10 mouse cellular contexts compared by ENCODE assay signal in genomic region chr11:80067558-80067957, GRCm38 (mm10). TPM values are rescaled to one million over a fixed set of nuclear protein-coding genes. Genes with fewer than 3 reads are reported as not detected.
DNase-seq lines count a peak whose midpoint lies in the region; ATAC-seq and TF ChIP-seq lines count a peak whose summit lies in the region.
"Had no signal": no experiment of that assay in that cellular context is flagged by ENCODE, and none has a peak within 500 bp of the region (broad histone marks: within the 10 kb centered on the region; RNA-seq: fewer than 3 reads in every experiment).

No protein-coding gene starts in this region.

- peaks cover 13% of the 10 kb centered on the region for H3K36me3 ChIP-seq in lung, embryonic 14.5 days (ENCODE audit: insufficient read depth)
- peaks cover 13% of the 10 kb centered on the region; the same call in 1 of the 2 replicates for H3K36me3 ChIP-seq in macrophage (ENCODE audit: inconsistent target)

- H3K9me3 ChIP-seq in lung, embryonic 14.5 days (ENCODE audit: low read depth, low read length): no peaks in the 10 kb centered on the region
- H3K9me3 ChIP-seq: hindbrain, embryonic 15.5 days had no signal

- H3K9ac ChIP-seq in lung, embryonic 14.5 days: no peak overlapping the region
- H3K9ac ChIP-seq: hindbrain, embryonic 15.5 days had no signal

- ATAC-seq in lung, embryonic 14.5 days (ENCODE audit: insufficient read depth): no peak
- peak; percentile 61 for ATAC-seq in activated CD4-positive, CD25-positive, alpha-beta regulatory T cell, adult 4 months
- ATAC-seq: forebrain, embryonic 16.5 days had no signal

- H3K27me3 ChIP-seq in lung, embryonic 14.5 days (ENCODE audit: insufficient read depth, low read length): no peaks in the 10 kb centered on the region
- H3K27me3 ChIP-seq: hindbrain, embryonic 15.5 days had no signal

- TF ChIP-seq CTCF in lung, embryonic 14.5 days (IDR thresholded peaks at IDR 0.05; ENCODE audit: low read depth): no peak
- TF ChIP-seq CTCF in lung, adult 2 months (IDR thresholded peaks at IDR 0.05; ENCODE audit: insufficient read depth, low read length): no peak

- no peak for TF ChIP-seq POLR2A in lung, adult 2 months (IDR thresholded peaks at IDR 0.05; ENCODE audit: borderline replicate concordance, extremely low read depth, low read depth, low read length)

- H3K4me2 ChIP-seq in lung, embryonic 14.5 days: no peak overlapping the region
- H3K4me2 ChIP-seq: hindbrain, embryonic 15.5 days had no signal

- no peaks in the 10 kb centered on the region for H3K4me1 ChIP-seq in lung, embryonic 14.5 days (ENCODE audit: insufficient read depth)
- H3K4me1 ChIP-seq in lung, adult 2 months (ENCODE audit: control insufficient read depth, insufficient read depth, low read length): peaks cover 4% of the 10 kb centered on the region
- H3K4me1 ChIP-seq: hindbrain, embryonic 15.5 days had no signal

- H3K27ac ChIP-seq in lung, embryonic 14.5 days (ENCODE audit: low read depth): no peak overlapping the region
- H3K27ac ChIP-seq in macrophage: peak overlapping the region; percentile 41
- H3K27ac ChIP-seq: hindbrain, embryonic 15.5 days had no signal

- peak; percentile 17 for DNase-seq in lung, embryonic 14.5 days
- no peak for DNase-seq in lung, adult 2 months
- DNase-seq in thymus, postnatal 25 days: peak; percentile 51
- no peak for DNase-seq in c-Kit-positive CD71-positive TER-119-positive erythroid progenitor cells, embryonic 14.5 days (ENCODE audit: low spot score)
- DNase-seq in urinary bladder, adult 2 months (ENCODE audit: low spot score): no peak
- DNase-seq: cerebellum, adult 11 months had no signal

- H3K79me2 ChIP-seq in macrophage (ENCODE audit: inconsistent target): peaks cover 95% of the 10 kb centered on the region

- H3K4me3 ChIP-seq in lung, embryonic 14.5 days (ENCODE audit: low read depth, low read length): no peak overlapping the region
- no peak overlapping the region for H3K4me3 ChIP-seq in lung, adult 2 months (replicated peaks; ENCODE audit: extremely low read depth, low read depth, low read length)
- no peak overlapping the region for H3K4me3 ChIP-seq in macrophage (ENCODE audit: inconsistent target)
- H3K4me3 ChIP-seq: hindbrain, embryonic 15.5 days had no signal

- WGBS in lung, embryonic 14.5 days: 76% methylated on average over 5 of the region's 5 CpGs
- WGBS in lung, adult 2 months: 52% methylated on average over 5 of the region's 5 CpGs
- WGBS in macrophage (ENCODE audit: missing documents): 0% methylated on average over 5 of the region's 5 CpGs

RNA-seq across cellular contexts. Expression of gene Crlf3, which starts 13.2 kb away (rescaled TPM):
- polyA plus RNA-seq in lung, embryonic 14.5 days (2014; fragmentation: Nextera tagmentation; extraction: Ambion mirVana): 41.7 and 42.3 TPM in 2 replicates
- polyA plus RNA-seq in lung, adult 2 months (2012; rRNA removed): 19.2 and 26.0 TPM in 2 replicates
- polyA plus RNA-seq in activated CD4-positive, CD25-positive, alpha-beta regulatory T cell, adult 4 months (2017; shearing (Covaris generic)): 100 to 1,000 TPM; 125 to 169 TPM
- total RNA-seq in macrophage (2018; cell fraction: chromatin; rRNA removed): 100 to 1,000 TPM in 22 of 26 experiments, 10 to 100 TPM in 4; 65.9 to 570 (median 261) TPM
- total RNA-seq in macrophage (2018; cell fraction: cytosol; rRNA removed): 10 to 100 TPM; 46.9 to 78.6 (median 56.5) TPM
- 100 to 1,000 TPM in 23 of 26 experiments, 10 to 100 TPM in 3; 70.6 to 590 (median 171) TPM for total RNA-seq in macrophage (2018; cell fraction: nucleus; rRNA removed)
- polyA plus RNA-seq in macrophage (2018): 27.5 to 59.0 TPM (median 37.3 TPM) in 3 replicates
- 17.5 and 17.7 TPM in 2 replicates for polyA plus RNA-seq in urinary bladder, adult 2 months (2012; rRNA removed)

RNA-seq across cellular contexts. Expression of gene Atad5, which starts 21.6 kb away (rescaled TPM):
- polyA plus RNA-seq in lung, embryonic 14.5 days (2014; fragmentation: Nextera tagmentation; extraction: Ambion mirVana): 16.2 and 16.3 TPM in 2 replicates
- polyA plus RNA-seq in lung, adult 2 months (2012; rRNA removed): 0.25 and 0.44 TPM in 2 replicates
- polyA plus RNA-seq in activated CD4-positive, CD25-positive, alpha-beta regulatory T cell, adult 4 months (2017; shearing (Covaris generic)): 1 to 10 TPM; 4.1 to 4.3 TPM
- total RNA-seq in macrophage (2018; cell fraction: chromatin; rRNA removed): 10 to 100 TPM in 14 of 26 experiments, 1 to 10 TPM in 12; 3.4 to 18.6 (median 10.6) TPM
- total RNA-seq in macrophage (2018; cell fraction: cytosol; rRNA removed): 1 to 10 TPM in 25 of 26 experiments, under 1 TPM in 1; 0.86 to 3.2 (median 2.4) TPM
- 10 to 100 TPM in 2 of 26 experiments, 1 to 10 TPM in 24; 2.5 to 28.8 (median 6.8) TPM for total RNA-seq in macrophage (2018; cell fraction: nucleus; rRNA removed)
- polyA plus RNA-seq in macrophage (2018): 1.5 to 6.1 TPM (median 1.9 TPM) in 3 replicates
- 2.3 and 2.4 TPM in 2 replicates for polyA plus RNA-seq in urinary bladder, adult 2 months (2012; rRNA removed)

Comparison
In these comparisons a context has a peak if more than half of its experiments do, and no peak if none do; other contexts are left out.
1. DNase-seq: peak in lung, embryonic 14.5 days (single experiment) and thymus, postnatal 25 days (single experiment); none in lung, adult 2 months (single experiment), c-Kit-positive CD71-positive TER-119-positive erythroid progenitor cells, embryonic 14.5 days (single experiment) and urinary bladder, adult 2 months (single experiment).